Mouse (Mus musculus) lung, embryonic 14.5 days (tissue): ENCODE measurements at regions not wholly inside any gene's neighbourhood (a gene's known extent, or its start where the extent isn't known, plus 50 kb on each side); places are given as distances from the start of the nearest gene placed in this dataset.
A peak's percentile ranks its signal among the peaks of the same experiment; 100 is the strongest.

ENCODE experiments used
- ATAC-seq: fragments of 200-750 bp; cut with Nextera tagmentation; 2 replicates; pipeline ENCODE4 v1.8.0; 2017; ENCODE audit warnings: mild to moderate bottlenecking, moderate TSS enrichment, moderate library complexity; ENCODE audit not compliant: insufficient read depth
- DNase-seq: peaks from one replicate; pipeline ENCODE4 v3.0.0-alpha.2; 2015
- H3K27ac ChIP-seq: fragments of 300-500 bp; sonication (generic); 2 replicates; pipeline ENCODE4 v1.5.1; 2014; ENCODE audit warnings: low read depth, mild to moderate bottlenecking, moderate library complexity
- H3K27me3 ChIP-seq: fragments of 300-500 bp; sonication (generic); 2 replicates; pipeline ENCODE4 v1.6.1; 2014; ENCODE audit warnings: low read length, control low read depth; ENCODE audit not compliant: insufficient read depth
- H3K36me3 ChIP-seq: fragments of 300-500 bp; sonication (generic); 2 replicates; pipeline ENCODE4 v1.6.1; 2014; ENCODE audit warnings: control low read depth; ENCODE audit not compliant: insufficient read depth
- H3K4me1 ChIP-seq: fragments of 300-500 bp; sonication (generic); 2 replicates; pipeline ENCODE4 v1.6.1; 2014; ENCODE audit warnings: antibody characterized with exemption, control low read depth; ENCODE audit not compliant: insufficient read depth
- H3K4me2 ChIP-seq: fragments of 300-500 bp; sonication (generic); 2 replicates; pipeline ENCODE4 v1.6.1; 2014; ENCODE audit warnings: mild to moderate bottlenecking
- H3K4me3 ChIP-seq: fragments of 300-500 bp; sonication (generic); 2 replicates; pipeline ENCODE4 v1.5.1; 2014; ENCODE audit warnings: low read depth, low read length
- H3K9ac ChIP-seq: fragments of 300-500 bp; sonication (generic); 2 replicates; pipeline ENCODE4 v1.6.1; 2014
- H3K9me3 ChIP-seq: fragments of 300-500 bp; sonication (generic); 2 replicates; pipeline ENCODE4 v1.6.1; 2016; ENCODE audit warnings: low read depth, low read length, control low read depth
- CTCF ChIP-seq: IDR thresholded peaks from 2 replicates; pipeline ENCODE4 v1.5.1; 2016; ENCODE audit warnings: antibody characterized with exemption, low read depth
- WGBS: fragments of 180-500 bp; shearing (Covaris S2); extraction: QIAGEN DNeasy Blood & Tissue Kit; methylation state at CpG from one replicate; pipeline ENCODE4 v1.1.7; 2014; 5-methylcytosine and 5-hydroxymethylcytosine counted together

DNA sequence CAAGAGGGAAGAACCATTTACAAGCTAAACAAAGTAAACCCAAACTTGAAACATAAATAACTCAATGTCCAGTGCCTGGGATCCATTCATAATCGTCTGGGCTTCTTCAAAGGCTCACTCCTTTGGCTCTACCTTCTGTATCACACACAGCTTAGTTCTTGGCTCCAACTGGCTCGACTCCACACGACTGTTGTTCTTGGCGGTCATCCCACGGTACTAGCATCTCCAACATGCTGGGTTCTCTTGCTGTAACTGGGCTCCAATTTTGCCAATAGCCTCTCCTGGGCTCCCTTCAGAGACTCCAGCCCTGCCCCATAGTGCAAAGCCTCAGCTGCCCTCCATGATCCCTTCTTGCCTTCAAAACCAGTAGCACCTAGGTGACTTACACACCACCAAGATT is 352.4 kb downstream of the Adamts20 start:
- no peaks in the 10 kb centered on the region for H3K36me3 ChIP-seq
- H3K9ac ChIP-seq = no peak overlapping the region
- no peak overlapping the region for H3K27ac ChIP-seq
- ATAC-seq (no peak), DNase-seq (peak; percentile 57)
- no peaks in the 10 kb centered on the region for H3K4me1 ChIP-seq
- no peak for TF ChIP-seq CTCF
- H3K9me3 ChIP-seq = no peaks in the 10 kb centered on the region
- no peaks in the 10 kb centered on the region for H3K27me3 ChIP-seq
- H3K4me2 ChIP-seq = no peak overlapping the region
- no peak overlapping the region for H3K4me3 ChIP-seq
- 73% methylated on average over 5 of the region's 5 CpGs for WGBS

DNA sequence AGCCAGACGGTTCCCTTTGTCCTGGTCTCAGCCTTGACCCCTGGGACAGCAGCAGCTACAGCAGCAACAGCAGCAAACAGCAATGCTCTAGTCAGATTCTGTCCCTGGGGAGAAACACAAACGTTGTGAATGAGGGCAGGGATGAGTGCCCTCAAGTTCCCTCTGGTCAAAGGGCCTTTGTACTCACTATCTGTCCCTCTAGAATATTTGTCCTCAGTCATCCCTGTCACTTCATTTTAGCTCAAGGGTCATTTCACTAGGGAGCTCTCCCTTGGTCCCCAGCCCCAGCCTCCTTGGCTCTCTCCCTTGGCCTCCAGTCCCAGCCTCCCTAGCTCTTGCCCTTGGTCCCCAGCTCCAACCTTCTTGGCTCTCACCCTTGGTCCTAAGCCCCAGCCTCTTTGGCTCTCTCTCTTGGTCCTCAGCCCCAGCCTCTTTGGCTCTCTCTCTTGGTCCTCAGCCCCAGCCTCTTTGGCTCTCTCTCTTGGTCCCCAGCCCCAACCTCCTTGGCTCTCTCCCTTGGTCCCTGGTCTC is 358.0 kb downstream of the Adamts20 start:
- WGBS = 22% methylated on average over 2 of the region's 2 CpGs
- Histone ChIP-seq H3K36me3 (no peaks in the 10 kb centered on the region), H3K27ac (no peak overlapping the region), H3K9ac (no peak overlapping the region), H3K27me3 (no peaks in the 10 kb centered on the region), H3K4me1 (no peaks in the 10 kb centered on the region), H3K4me2 (no peak overlapping the region), H3K4me3 (no peak overlapping the region), H3K9me3 (no peaks in the 10 kb centered on the region)
- no peak for ATAC-seq
- TF ChIP-seq CTCF = no peak
- peak; percentile 6 for DNase-seq

DNA sequence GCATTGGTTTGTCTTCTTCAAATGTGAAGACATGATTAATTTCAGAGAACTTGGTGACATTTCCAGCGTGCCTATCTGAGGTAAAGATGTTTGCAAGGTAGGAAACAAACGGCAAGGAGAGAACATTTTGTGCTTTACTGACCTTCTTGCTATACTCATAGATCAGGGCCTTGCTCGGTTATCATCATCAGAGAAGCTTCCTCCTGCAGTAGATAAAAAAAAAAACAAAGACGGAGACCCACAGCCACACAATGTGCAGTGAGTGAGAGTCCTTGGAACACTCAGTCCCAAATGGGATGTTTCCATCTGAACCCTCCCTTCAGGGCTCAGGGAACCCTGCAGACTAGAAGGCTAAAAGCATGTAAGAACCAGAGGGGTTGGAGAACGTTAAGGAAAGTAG is 374.6 kb downstream of the Adamts20 start:
- no peak overlapping the region for H3K9ac ChIP-seq
- DNase-seq (no peak), ATAC-seq (no peak)
- no peak overlapping the region for H3K27ac ChIP-seq
- no peak overlapping the region for H3K4me2 ChIP-seq
- WGBS = 75% methylated on average over 5 of the region's 5 CpGs
- H3K9me3 ChIP-seq = no peaks in the 10 kb centered on the region
- H3K4me3 ChIP-seq = no peak overlapping the region
- TF ChIP-seq CTCF = no peak
- H3K4me1 ChIP-seq = no peaks in the 10 kb centered on the region
- no peaks in the 10 kb centered on the region for H3K36me3 ChIP-seq
- no peaks in the 10 kb centered on the region for H3K27me3 ChIP-seq

DNA sequence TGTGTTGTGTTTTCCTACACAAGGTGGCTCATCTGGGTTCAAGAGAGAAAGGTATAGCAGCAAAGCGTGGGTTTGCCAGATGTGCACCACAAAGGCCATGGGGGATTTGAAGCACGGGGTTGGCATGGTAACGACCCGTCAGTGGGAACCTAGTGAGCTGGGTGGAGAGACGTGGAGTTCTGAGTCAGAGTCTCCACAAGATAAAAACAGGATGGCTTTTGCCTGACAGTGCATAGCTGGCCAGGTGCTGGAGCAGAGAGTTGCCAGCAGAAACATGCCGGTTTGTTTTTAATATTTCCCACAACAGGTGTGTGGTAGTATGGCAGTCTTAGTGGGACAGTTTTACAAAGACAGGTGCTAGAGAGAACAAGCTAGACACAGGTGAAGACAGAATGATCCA is 375.4 kb downstream of the Adamts20 start:
- H3K4me3 ChIP-seq = no peak overlapping the region
- DNase-seq = no peak
- no peaks in the 10 kb centered on the region for H3K36me3 ChIP-seq
- H3K9ac ChIP-seq = no peak overlapping the region
- H3K27ac ChIP-seq = no peak overlapping the region
- no peak for ATAC-seq
- 70% methylated on average over 6 of the region's 6 CpGs for WGBS
- no peak overlapping the region for H3K4me2 ChIP-seq
- no peak for TF ChIP-seq CTCF
- no peaks in the 10 kb centered on the region for H3K9me3 ChIP-seq
- no peaks in the 10 kb centered on the region for H3K4me1 ChIP-seq
- no peaks in the 10 kb centered on the region for H3K27me3 ChIP-seq

DNA sequence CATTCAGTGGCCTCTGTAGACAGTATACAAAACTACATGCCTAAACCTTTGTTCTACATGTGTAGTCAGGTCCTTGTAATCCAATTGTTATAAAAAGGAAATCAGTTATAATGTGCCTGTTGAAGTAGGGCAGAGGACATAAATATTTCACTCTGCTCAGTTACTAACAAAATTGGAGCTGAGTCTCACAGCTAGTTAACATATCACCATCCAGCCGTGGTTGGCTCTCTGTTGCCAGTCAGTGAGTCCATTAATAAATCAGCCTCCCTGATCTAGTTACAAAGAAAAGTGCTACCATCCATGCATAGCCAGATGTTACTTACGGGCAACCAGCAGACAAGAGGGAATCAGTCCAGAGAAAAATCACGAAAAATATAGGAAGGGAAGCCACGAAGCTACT is 382.8 kb downstream of the Adamts20 start:
- TF ChIP-seq CTCF = no peak
- Histone ChIP-seq H3K27ac (no peak overlapping the region), H3K27me3 (no peaks in the 10 kb centered on the region), H3K36me3 (no peaks in the 10 kb centered on the region), H3K9ac (no peak overlapping the region), H3K9me3 (no peaks in the 10 kb centered on the region), H3K4me3 (no peak overlapping the region), H3K4me2 (no peak overlapping the region), H3K4me1 (no peaks in the 10 kb centered on the region)
- ATAC-seq = no peak
- no peak for DNase-seq
- WGBS = 83% methylated on average over 4 of the region's 4 CpGs

DNA sequence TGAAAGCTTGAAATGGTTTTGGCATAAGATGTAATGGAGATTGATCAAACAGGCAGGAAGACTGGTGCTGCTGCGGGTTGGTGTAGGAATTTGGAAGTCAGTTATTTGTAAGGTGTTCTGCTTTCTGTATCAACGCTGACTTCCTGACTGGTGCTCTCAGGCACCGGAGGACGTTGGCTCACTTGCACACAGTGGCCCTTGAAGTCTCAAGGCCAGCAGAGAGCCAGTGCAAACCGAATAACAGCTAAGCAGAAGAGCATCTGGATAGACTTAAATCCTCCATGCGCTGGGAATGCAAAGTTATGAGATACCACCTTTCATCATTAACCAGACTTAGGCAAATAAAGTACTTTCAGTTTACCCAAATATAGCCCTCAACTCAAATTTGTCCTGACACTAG is 388.2 kb downstream of the Adamts20 start:
- Histone ChIP-seq H3K9ac (no peak overlapping the region), H3K4me3 (no peak overlapping the region), H3K4me1 (no peaks in the 10 kb centered on the region), H3K36me3 (no peaks in the 10 kb centered on the region), H3K27me3 (no peaks in the 10 kb centered on the region), H3K27ac (no peak overlapping the region), H3K4me2 (no peak overlapping the region), H3K9me3 (no peaks in the 10 kb centered on the region)
- 77% methylated on average over 6 of the region's 6 CpGs for WGBS
- TF ChIP-seq CTCF = no peak
- no peak for ATAC-seq
- DNase-seq = no peak

DNA sequence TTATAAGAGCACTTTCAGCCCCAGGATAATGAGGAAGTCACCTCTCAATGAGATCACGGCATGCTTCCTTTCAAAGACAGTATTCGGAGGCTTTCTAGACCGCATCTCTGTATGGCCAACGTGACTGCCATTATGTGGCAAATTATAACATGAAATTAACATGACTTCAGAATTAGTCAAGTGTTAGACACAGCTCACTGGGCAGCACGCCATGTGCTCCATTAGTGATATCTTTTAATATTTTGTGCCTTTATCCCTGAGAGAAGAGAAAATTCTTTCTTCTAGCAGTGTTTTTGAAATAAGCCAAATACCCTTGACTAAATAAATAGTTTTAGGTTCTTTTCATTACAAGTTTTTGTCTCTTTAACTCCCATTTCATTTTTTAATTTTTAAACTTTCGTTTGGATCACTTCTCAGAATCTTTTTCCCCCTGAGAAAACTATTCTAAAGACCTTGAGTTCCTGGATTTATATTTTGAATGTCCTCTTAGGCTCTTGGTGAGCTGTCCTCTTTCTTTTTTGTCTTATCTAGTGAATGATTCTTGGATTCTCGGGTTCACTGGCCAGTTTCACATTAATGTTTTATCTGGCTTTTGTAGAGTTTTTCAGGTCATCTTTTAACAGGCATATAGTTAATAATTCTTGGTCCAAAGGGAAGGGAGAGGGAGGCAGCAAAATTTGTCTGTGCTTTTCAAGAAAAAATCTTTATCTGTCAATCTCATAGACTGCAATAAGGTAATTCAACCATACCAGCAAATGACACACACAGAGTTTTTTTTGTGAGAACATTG is 390.9 kb downstream of the Adamts20 start:
- TF ChIP-seq CTCF = no peak
- no peak overlapping the region for H3K27ac ChIP-seq
- 65% methylated on average over 7 of the region's 7 CpGs for WGBS

More for the DNA sequence above, 390.9 kb downstream of the Adamts20 start:
- Histone ChIP-seq H3K9me3 (no peaks in the 10 kb centered on the region), H3K27me3 (no peaks in the 10 kb centered on the region), H3K4me2 (no peak overlapping the region), H3K4me1 (no peaks in the 10 kb centered on the region), H3K36me3 (no peaks in the 10 kb centered on the region), H3K9ac (no peak overlapping the region), H3K4me3 (no peak overlapping the region)
- ATAC-seq (no peak), DNase-seq (peak; percentile 50)
